Mouse (Mus musculus): ENCODE results near the gene Ccdc171.

GRCm38 (mm10) chr4:83681081-83681480 lies 155.7 kb downstream of the Ccdc171 start:
- TF ChIP-seq EP300 (IDR thresholded peaks at IDR 0.05) (no peak), CTCF (IDR thresholded peaks at IDR 0.05) (no peak)

Measured in lung, postnatal 0 days (tissue).